Mouse (Mus musculus) embryonic fibroblast, embryonic 13.5 days (primary cell): ENCODE measurements around the gene Lce3e.

ENCODE experiments used
- CTCF ChIP-seq: IDR thresholded peaks from 2 replicates; pipeline ENCODE4 v1.5.1; 2011; ENCODE audit warnings: mild to moderate bottlenecking, control low read depth, low read length, moderate library complexity, borderline replicate concordance; ENCODE audit not compliant: insufficient read depth
- POLR2A ChIP-seq: IDR thresholded peaks from 2 replicates; pipeline ENCODE4 v1.6.1; 2011; ENCODE audit warnings: low read depth, mild to moderate bottlenecking, control low read depth, low read length, moderate library complexity

DNA sequence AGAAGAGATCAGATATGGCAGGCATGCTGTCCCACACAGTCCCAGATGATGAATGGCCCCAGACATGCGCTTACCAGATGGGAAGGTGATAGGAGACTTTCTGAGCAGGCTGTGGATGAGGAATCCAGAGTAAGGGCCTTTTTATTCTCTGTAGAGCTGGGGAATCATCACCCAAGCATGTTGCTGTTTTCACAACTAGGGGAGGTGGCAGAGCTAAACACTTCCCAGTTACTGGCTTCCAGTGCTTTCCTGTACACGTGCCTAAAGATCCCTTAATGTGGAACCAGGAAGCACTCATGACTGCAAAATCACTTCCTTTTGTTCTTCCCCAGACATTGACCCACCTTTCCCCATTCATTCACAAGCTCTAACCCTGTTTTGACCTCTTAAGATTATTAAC is 40.7 kb upstream of the Lce3e start, which contains the start of gene Lce3a:
- no peak for TF ChIP-seq POLR2A
- TF ChIP-seq CTCF = no peak
